Mouse (Mus musculus): ENCODE results near the gene Agap3. TPM values are rescaled to one million over a fixed set of nuclear protein-coding genes. Genes with fewer than 3 reads are reported as not detected.
A peak's percentile ranks its signal among the peaks of the same experiment; 100 is the strongest.

Gene Agap3
- polyA plus RNA-seq, 1 experiment from 2014 or later = 41.3 TPM

DNA sequence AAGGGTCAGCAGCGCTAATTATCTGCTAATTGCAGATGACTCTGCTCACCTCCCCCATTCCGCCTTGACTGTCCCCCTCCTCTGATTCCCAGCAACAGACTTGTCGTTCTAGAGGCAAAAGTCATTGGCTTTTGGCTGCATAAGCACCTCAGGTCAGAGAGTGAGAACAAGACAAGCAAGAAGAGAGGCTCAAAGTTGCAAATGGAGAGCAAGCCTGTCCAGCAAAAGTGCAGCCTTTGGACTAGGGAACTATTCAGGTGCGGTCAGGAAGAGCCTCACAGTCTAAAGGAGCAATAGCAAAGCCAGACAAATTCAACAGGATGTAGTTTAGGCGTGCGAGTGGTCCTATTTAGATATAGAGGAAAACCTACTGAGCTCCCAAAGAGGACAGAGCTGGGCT lies 75.8 kb downstream of the Agap3 start:
- ATAC-seq (ENCODE audit: borderline replicate concordance, extremely low read depth, low FRiP score, low TSS enrichment) = no peak
- peaks cover 14% of the 10 kb centered on the region for H3K4me1 ChIP-seq
- H3K4me3 ChIP-seq = no peak overlapping the region
- no peak overlapping the region for H3K27ac ChIP-seq
- peaks cover 96% of the 10 kb centered on the region for H3K27me3 ChIP-seq
- H3K36me3 ChIP-seq = no peaks in the 10 kb centered on the region
- WGBS = 14% methylated on average over 6 of the region's 6 CpGs
- no peak overlapping the region for H3K9ac ChIP-seq
- H3K9me3 ChIP-seq = no peaks in the 10 kb centered on the region
- H3K4me2 ChIP-seq = no peak overlapping the region

DNA sequence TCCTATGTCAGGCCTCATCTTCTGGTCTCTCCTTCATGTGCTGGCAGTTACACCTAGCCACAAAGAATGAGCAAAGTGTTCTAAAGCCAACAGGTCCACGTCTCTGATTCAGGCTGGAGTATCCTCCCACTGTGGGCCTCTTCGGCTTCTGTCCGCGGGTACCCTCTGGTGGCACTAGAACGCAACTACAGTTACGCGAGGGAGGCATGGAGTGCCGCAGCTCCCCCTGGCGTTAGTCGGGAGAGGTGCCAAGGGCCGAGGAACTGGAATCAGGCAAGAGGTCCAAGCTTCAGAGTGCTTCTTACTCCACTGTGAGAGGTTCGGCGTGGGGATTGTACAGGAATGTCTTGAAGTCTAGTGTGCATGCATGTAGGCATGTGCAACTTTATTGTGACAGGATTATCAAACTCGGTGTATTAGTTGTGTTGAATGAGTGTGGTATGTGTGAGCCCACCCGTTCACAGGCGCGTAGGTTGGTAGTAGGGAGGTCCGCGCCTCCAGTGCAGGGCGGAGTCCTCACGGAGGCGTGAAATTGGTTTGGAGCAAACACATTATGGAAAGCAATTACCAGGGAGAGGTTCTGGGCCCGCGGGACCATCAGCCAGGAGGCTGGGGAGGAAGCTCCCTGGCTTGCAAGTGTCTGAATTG lies 78.2 kb downstream of the Agap3 start:
- H3K27ac ChIP-seq = no peak overlapping the region
- H3K4me2 ChIP-seq = no peak overlapping the region
- peaks cover 14% of the 10 kb centered on the region for H3K4me1 ChIP-seq
- H3K9ac ChIP-seq = no peak overlapping the region
- WGBS = 19% methylated on average over 24 of the region's 24 CpGs
- ATAC-seq (ENCODE audit: borderline replicate concordance, extremely low read depth, low FRiP score, low TSS enrichment) = peak; percentile 53; the same call in 1 of the 2 replicates
- no peak overlapping the region for H3K4me3 ChIP-seq
- H3K36me3 ChIP-seq = no peaks in the 10 kb centered on the region
- no peaks in the 10 kb centered on the region for H3K9me3 ChIP-seq
- H3K27me3 ChIP-seq = peaks cover 82% of the 10 kb centered on the region

DNA sequence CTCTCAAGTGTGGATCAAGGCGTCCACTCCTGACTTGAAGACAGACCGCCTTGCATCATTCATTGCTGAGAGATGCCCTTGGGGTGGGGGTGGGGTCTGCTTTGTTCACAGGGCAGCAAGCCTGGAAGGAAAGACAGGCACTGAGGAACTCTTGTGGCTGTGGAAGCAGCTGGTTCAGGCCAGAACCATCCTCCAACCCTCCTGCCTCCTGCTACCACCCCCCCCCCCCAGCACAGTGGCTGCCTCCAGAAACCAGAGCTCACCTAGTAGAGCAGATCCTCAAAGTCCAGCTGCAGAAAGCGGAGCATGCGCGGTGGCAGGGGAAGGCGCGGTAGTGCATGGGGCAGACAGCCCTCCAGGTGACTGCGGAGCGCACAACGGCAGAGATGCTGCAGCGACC lies 81.4 kb downstream of the Agap3 start:
- ATAC-seq (ENCODE audit: borderline replicate concordance, extremely low read depth, low FRiP score, low TSS enrichment) = no peak
- H3K9ac ChIP-seq = no peak overlapping the region
- peaks cover 58% of the 10 kb centered on the region for H3K27me3 ChIP-seq
- H3K4me3 ChIP-seq = no peak overlapping the region
- H3K9me3 ChIP-seq = no peaks in the 10 kb centered on the region
- no peak overlapping the region for H3K4me2 ChIP-seq
- H3K36me3 ChIP-seq = no peaks in the 10 kb centered on the region
- no peak overlapping the region for H3K27ac ChIP-seq
- H3K4me1 ChIP-seq = no peaks in the 10 kb centered on the region
- WGBS = 47% methylated on average over 11 of the region's 11 CpGs

DNA sequence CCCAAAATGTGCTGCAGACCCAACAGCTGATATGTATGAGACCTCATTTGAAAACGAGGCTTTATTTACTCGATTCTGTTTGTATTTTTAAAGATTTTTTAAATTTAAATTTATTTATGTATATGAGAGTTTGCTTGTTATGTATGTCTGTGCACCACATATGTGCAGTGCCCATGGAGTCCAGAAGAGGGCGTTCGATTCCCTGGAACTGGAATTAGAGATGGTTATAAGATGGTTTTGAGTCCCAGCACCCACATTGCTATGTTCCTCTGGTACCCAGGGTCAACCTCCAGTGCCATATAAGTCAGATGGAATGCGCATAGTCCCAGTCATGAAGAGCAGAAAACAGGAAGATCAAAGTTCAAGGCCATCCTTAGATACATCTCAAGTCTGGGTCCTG lies 82.3 kb downstream of the Agap3 start:
- ATAC-seq (ENCODE audit: borderline replicate concordance, extremely low read depth, low FRiP score, low TSS enrichment) = no peak
- Histone ChIP-seq H3K36me3 (no peaks in the 10 kb centered on the region), H3K9me3 (no peaks in the 10 kb centered on the region), H3K4me1 (no peaks in the 10 kb centered on the region), H3K4me3 (no peak overlapping the region), H3K4me2 (no peak overlapping the region), H3K27ac (no peak overlapping the region), H3K27me3 (peaks cover 49% of the 10 kb centered on the region), H3K9ac (no peak overlapping the region)
- WGBS = 49% methylated on average over 5 of the region's 5 CpGs

DNA sequence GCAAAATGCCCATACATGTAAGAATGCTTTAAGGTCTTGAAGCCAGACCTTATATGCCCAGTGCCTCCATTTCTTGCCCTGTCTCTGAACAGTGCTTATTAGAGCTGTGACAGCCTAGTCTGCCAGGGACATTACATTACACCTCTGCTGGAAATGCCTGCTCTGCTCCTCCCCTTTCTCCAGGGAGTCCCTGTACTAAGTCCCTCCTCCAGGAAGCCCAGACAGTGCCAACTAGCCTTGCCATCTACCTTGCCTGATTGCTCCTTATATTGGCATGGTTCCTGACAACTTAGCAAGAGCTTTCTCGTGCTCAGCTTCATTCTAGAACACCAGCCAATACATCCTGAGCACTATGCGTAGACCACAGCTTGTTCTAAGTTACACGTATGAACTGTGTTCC lies 83.8 kb downstream of the Agap3 start:
- peaks cover 7% of the 10 kb centered on the region for H3K4me1 ChIP-seq
- H3K4me3 ChIP-seq = no peak overlapping the region
- no peaks in the 10 kb centered on the region for H3K36me3 ChIP-seq
- 83% methylated on average over 3 of the region's 3 CpGs for WGBS
- no peak overlapping the region for H3K27ac ChIP-seq
- H3K4me2 ChIP-seq = no peak overlapping the region
- H3K27me3 ChIP-seq = peaks cover 38% of the 10 kb centered on the region
- no peaks in the 10 kb centered on the region for H3K9me3 ChIP-seq
- ATAC-seq (ENCODE audit: borderline replicate concordance, extremely low read depth, low FRiP score, low TSS enrichment) = no peak
- no peak overlapping the region for H3K9ac ChIP-seq

DNA sequence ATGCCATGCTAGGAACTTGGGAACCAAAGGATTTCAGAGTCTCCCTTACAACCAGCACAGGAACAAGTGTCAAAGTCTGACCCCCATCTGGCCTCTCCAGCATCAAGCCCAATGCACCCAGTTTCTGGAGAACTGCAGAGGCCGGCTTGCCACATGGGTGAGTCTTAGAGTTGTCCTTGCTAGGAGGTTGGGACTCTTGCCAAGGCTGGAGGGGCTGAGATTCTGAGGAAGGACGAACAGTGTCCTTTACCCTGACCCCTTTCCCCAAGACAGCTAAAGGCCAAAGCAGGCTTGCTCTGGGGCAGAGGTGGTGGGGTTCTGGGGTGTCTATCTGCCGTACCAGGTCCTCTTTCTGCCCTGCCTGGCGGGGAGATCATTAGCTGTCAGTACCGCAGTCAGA lies 84.5 kb downstream of the Agap3 start:
- Histone ChIP-seq H3K27me3 (peaks cover 30% of the 10 kb centered on the region), H3K4me2 (no peak overlapping the region), H3K4me3 (no peak overlapping the region), H3K27ac (no peak overlapping the region), H3K36me3 (no peaks in the 10 kb centered on the region), H3K4me1 (peaks cover 15% of the 10 kb centered on the region), H3K9ac (no peak overlapping the region), H3K9me3 (no peaks in the 10 kb centered on the region)
- WGBS = 65% methylated on average over 5 of the region's 5 CpGs
- ATAC-seq (ENCODE audit: borderline replicate concordance, extremely low read depth, low FRiP score, low TSS enrichment) = no peak

DNA sequence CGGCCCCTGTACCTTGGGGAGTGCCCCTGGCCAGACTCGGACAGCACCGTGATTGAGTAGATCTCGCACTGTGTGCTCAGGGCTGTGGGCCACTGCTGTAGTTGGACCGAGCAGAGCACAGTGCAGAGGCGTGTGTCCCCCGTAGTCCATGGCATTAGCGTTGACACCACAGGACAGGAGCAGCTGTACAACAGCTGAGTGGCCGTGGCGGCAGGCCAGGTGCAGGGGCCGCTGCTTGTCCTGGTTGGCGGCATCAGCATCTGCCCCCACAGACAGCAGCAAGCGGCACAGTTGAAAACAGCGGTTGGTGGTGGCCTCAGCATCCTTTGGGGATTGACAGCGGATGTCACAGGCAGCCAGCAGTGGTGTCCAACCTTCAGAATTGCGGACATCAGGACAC lies 85.6 kb downstream of the Agap3 start:
- H3K27me3 ChIP-seq = peaks cover 20% of the 10 kb centered on the region
- H3K9ac ChIP-seq = no peak overlapping the region
- WGBS = 59% methylated on average over 16 of the region's 16 CpGs
- no peak overlapping the region for H3K27ac ChIP-seq
- no peak overlapping the region for H3K4me3 ChIP-seq
- ATAC-seq (ENCODE audit: borderline replicate concordance, extremely low read depth, low FRiP score, low TSS enrichment) = no peak
- H3K9me3 ChIP-seq = no peaks in the 10 kb centered on the region
- no peak overlapping the region for H3K4me2 ChIP-seq
- no peaks in the 10 kb centered on the region for H3K36me3 ChIP-seq
- peaks cover 16% of the 10 kb centered on the region for H3K4me1 ChIP-seq

DNA sequence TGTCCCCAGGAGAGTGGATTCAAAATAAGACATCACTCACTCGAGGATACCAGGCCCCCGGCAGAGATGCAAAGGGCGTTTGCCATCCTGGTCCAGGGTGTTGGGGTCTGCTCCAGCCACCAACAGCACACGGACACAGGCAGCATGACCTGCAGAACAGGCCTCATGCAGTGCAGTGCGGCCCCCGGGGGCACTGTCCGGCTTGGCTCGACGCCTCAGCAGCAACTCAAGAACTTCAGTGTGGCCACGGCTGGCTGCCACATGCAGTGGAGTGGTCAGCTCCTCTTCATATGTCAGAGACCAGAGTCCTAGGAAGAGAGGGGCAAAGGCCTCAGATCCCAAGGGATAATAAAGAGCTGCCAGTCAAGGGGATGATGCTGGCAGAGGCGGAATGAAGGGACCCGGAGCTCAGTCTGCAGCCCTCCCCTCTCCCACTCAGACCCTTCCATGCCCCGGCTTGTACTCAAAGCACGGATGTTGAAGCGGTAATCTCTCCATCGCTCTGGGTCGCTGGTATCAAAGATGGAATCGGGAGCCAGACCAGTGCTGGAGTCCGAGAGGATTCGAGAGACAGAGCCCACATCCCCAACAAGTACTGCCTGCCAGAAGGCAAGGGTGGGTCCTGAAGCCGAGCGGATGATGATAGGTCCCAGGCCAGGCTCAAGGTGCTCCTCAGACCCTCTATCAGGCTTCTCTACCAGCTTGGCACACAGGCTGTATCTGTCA lies 87.8 kb downstream of the Agap3 start:
- no peak overlapping the region for H3K4me3 ChIP-seq
- WGBS = 79% methylated on average over 22 of the region's 22 CpGs
- no peak overlapping the region for H3K4me2 ChIP-seq
- H3K27ac ChIP-seq = no peak overlapping the region
- H3K4me1 ChIP-seq = peaks cover 16% of the 10 kb centered on the region
- no peak overlapping the region for H3K9ac ChIP-seq
- H3K36me3 ChIP-seq = no peaks in the 10 kb centered on the region
- H3K27me3 ChIP-seq = peaks cover 8% of the 10 kb centered on the region
- 0 out of 2 replicates have a peak, but pooled peaks have one; percentile 3 for ATAC-seq (ENCODE audit: borderline replicate concordance, extremely low read depth, low FRiP score, low TSS enrichment)
- H3K9me3 ChIP-seq = no peaks in the 10 kb centered on the region

DNA sequence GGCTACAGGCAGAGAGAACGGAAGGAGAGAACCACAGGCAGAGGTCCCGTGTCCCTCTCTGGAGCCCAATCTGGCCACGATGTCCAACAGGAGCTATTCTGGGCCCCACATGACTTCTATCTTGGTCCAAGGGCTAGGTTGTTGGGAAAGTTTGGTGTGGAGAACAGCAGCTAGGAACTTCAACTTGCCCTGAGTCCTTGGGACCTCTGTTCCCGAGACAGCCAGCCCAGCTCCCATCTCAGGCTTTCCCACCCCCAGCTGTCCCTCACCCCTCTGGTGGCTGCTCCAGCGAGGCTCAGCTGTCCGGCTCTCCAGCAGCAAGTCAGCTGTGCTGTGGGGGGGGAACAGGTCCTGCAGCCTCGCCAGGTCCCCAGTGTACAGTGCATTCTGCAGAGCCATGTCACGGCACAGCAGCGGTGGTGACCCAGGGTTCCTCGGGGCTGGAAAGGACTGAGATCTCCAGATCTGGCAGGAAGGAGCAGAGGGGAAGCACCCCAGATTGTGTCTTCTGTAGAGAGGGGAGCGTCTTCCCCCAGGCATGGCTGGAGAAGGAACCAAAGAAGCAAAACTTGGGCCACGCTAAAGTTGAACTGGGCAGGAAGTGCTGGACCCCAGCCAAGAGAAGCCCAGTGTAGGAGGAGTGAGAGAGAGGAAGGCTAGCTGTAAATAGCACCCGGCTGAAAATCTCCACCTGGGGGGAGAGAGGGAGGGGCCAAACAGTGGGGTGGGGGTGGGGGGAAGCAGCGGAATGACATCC lies 88.6 kb downstream of the Agap3 start, which contains the start of gene Asb10:
Gene Asb10, minus strand, starts transcription at position 592 of the 757 bp plus-strand sequence.
- H3K4me3 ChIP-seq = peak within 1 kb of the TSS; percentile 6; the same call in 1 of the 2 replicates
- H3K27me3 ChIP-seq = peaks cover 8% of the 10 kb centered on the region
- H3K36me3 ChIP-seq = no peaks in the 10 kb centered on the region
- peaks cover 16% of the 10 kb centered on the region for H3K4me1 ChIP-seq
- H3K9me3 ChIP-seq = no peaks in the 10 kb centered on the region
- 13% methylated on average over 14 of the region's 14 CpGs for WGBS
- H3K9ac ChIP-seq = no peak within 1 kb of the TSS
- ATAC-seq (ENCODE audit: borderline replicate concordance, extremely low read depth, low FRiP score, low TSS enrichment) = peak; percentile 62; the same call in 1 of the 2 replicates
- 0 out of 2 replicates have a peak within 1 kb of the TSS, but pooled peaks have one; percentile 4 for H3K27ac ChIP-seq
- H3K4me2 ChIP-seq = peak within 1 kb of the TSS; percentile 45

DNA sequence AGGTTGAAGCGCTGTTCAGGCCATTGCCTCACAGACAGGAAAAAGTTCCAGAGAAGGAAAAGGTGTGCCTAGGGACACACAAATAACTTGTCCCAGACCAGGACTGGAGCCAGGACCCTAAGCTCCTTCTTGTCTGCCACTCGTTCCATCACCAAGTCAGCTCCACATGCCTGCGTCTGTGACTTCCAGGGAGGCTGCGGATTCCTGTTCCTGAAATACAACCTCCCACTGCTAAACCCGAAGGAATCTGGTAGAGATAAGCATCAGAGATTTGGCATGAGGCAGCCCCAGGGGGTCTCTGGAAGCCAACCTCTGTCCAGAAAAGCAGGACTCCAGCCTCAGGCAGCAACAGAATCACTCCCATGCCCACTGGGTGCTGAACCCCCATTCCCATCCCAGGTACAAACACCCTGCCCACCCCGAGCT lies 89.2 kb downstream of the Agap3 start:
- no peaks in the 10 kb centered on the region for H3K9me3 ChIP-seq
- H3K27me3 ChIP-seq = peaks cover 8% of the 10 kb centered on the region
- no peak overlapping the region for H3K9ac ChIP-seq
- 0 out of 2 replicates have a peak overlapping the region, but pooled peaks have one; percentile 6 for H3K4me3 ChIP-seq
- no peaks in the 10 kb centered on the region for H3K36me3 ChIP-seq
- H3K4me1 ChIP-seq = peaks cover 16% of the 10 kb centered on the region
- 5% methylated on average over 6 of the region's 6 CpGs for WGBS
- H3K4me2 ChIP-seq = peak overlapping the region; percentile 45
- ATAC-seq (ENCODE audit: borderline replicate concordance, extremely low read depth, low FRiP score, low TSS enrichment) = no peak
- H3K27ac ChIP-seq = 0 out of 2 replicates have a peak overlapping the region, but pooled peaks have one; percentile 4

DNA sequence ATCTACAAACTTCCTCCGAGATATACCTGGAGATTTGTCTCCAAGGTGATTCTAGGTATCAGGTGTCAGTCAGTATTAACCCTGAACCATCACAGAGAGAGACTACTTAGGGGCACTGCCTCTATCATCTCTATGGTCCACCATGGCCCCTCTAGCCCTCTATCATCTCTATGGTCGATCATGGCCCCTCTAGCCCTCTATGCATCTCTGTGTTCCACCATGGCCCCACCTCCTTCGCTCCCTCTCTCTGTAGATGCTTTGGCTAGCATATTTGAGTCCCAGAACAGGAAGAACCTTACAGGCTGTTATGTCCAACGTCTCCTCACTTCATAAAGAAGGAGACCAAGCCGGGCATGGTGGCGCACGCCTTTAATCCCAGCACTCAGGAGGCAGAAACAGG lies 90.7 kb downstream of the Agap3 start:
- 85% methylated on average over 7 of the region's 7 CpGs for WGBS
- H3K9me3 ChIP-seq = no peaks in the 10 kb centered on the region
- no peak overlapping the region for H3K27ac ChIP-seq
- H3K4me1 ChIP-seq = peaks cover 16% of the 10 kb centered on the region
- no peak for ATAC-seq (ENCODE audit: borderline replicate concordance, extremely low read depth, low FRiP score, low TSS enrichment)
- no peaks in the 10 kb centered on the region for H3K36me3 ChIP-seq
- H3K9ac ChIP-seq = no peak overlapping the region
- H3K27me3 ChIP-seq = peaks cover 4% of the 10 kb centered on the region; the same call in 1 of the 2 replicates
- H3K4me3 ChIP-seq = no peak overlapping the region
- no peak overlapping the region for H3K4me2 ChIP-seq
